Mouse (Mus musculus): ENCODE results near the gene Camkk2. TPM values are rescaled to one million over a fixed set of nuclear protein-coding genes. Genes with fewer than 3 reads are reported as not detected.

Gene Camkk2
- polyA plus RNA-seq, 1 experiment from 2014 or later = 57.2 TPM

DNA sequence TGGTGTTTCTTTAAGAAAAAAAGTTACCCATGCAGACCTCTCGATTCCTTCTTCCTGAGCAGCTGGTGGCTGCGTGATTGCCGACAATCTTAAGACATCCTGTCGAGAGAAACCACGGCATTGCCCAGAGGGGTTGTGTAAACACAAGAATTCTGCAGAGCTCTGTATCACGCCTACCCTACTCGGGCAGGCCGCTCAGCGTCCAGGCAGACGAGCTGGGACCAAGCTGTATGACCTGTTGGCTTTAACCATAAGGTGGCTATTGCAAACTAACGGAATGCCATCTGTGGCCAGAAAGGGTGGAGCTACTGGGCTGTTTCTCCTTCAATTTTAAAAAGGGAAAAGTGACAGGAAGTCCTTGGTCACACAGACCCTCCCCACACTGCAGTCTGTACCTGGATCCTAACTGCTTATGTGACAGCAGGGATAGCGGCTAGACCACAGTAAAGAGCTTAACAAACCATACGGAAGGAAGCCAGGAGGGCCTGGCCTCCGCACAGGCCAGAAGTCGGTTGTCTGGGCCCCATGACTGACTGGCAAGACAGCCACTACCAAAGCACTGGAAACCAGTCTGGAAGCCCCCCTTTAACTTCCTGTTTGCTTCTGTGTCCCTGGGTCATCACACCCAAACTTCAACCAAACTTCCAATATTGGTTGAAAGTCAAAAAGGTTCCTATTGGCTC lies 47.1 kb downstream of the Camkk2 start:
- Histone ChIP-seq H3K9me3 (ENCODE audit: control insufficient read depth, low read length) (no peaks in the 10 kb centered on the region), H3K4me1 (replicated peaks; ENCODE audit: control insufficient read depth, insufficient read depth, low read length) (0 out of 2 replicates have a peak, but pooled peaks cover 5% of the 10 kb centered on the region), H3K9ac (no peak overlapping the region), H3K27ac (no peak overlapping the region), H3K4me2 (replicated peaks) (no peak overlapping the region), H3K4me3 (replicated peaks; ENCODE audit: low read length) (no peak overlapping the region), H3K27me3 (ENCODE audit: control insufficient read depth, insufficient read depth, low read length) (no peaks in the 10 kb centered on the region), H3K36me3 (replicated peaks; ENCODE audit: control insufficient read depth, insufficient read depth) (peaks cover 28% of the 10 kb centered on the region; the same call in 1 of the 2 replicates)
- 76% methylated on average over 15 of the region's 15 CpGs for WGBS
- no peak for ATAC-seq (ENCODE audit: low FRiP score)
- DNase-seq (ENCODE audit: low spot score) = no peak

DNA sequence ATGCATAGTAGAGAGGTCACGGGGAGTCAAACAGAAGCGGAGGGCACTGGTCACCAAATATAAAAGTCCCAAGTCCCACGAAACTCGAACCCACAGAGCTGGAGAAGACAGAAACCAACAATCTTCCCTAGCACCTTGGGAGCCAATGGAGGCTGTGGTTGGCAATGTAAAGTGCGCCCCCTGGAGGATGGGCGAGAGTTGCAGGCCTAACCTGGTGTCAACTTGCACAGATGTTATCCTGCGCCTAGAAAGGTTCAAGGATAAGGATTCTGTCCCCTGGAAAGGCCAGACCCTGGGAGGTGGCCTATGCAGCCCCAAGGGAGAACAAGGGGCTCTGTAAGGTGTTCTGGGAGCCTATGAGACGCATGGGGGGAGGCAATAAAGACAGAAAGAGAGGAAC lies 47.9 kb downstream of the Camkk2 start:
- H3K27me3 ChIP-seq (ENCODE audit: control insufficient read depth, insufficient read depth, low read length) = no peaks in the 10 kb centered on the region
- no peaks in the 10 kb centered on the region for H3K9me3 ChIP-seq (ENCODE audit: control insufficient read depth, low read length)
- H3K36me3 ChIP-seq (replicated peaks; ENCODE audit: control insufficient read depth, insufficient read depth) = peaks cover 20% of the 10 kb centered on the region; the same call in 1 of the 2 replicates
- ATAC-seq (ENCODE audit: low FRiP score) = no peak
- 70% methylated on average over 8 of the region's 8 CpGs for WGBS
- no peak for DNase-seq (ENCODE audit: low spot score)
- no peak overlapping the region for H3K9ac ChIP-seq
- no peak overlapping the region for H3K4me2 ChIP-seq (replicated peaks)
- no peak overlapping the region for H3K27ac ChIP-seq
- H3K4me1 ChIP-seq (replicated peaks; ENCODE audit: control insufficient read depth, insufficient read depth, low read length) = 0 out of 2 replicates have a peak, but pooled peaks cover 5% of the 10 kb centered on the region
- no peak overlapping the region for H3K4me3 ChIP-seq (replicated peaks; ENCODE audit: low read length)

DNA sequence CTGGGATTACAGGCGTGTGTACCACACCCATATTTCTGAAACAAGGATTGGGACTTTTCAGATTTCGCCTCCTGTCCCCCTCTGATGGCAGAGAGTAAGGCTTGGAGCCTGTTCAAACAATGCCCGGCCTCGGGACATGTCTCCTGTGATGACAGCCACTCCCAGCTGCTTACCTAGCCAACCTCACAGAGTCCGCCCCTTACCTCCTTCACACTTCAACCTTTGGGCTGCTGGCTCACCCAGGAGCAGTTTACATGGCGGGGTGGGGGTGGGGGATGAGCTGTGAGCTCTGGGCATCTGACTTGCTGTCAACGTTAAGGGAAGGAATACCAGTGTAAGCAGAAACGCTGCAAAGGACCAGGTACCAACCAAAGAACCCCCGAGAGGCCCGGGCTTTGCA lies 48.4 kb downstream of the Camkk2 start:
- no peak overlapping the region for H3K9ac ChIP-seq
- ATAC-seq (ENCODE audit: low FRiP score) = no peak
- 89% methylated on average over 10 of the region's 10 CpGs for WGBS
- H3K9me3 ChIP-seq (ENCODE audit: control insufficient read depth, low read length) = no peaks in the 10 kb centered on the region
- 0 out of 2 replicates have a peak, but pooled peaks cover 5% of the 10 kb centered on the region for H3K4me1 ChIP-seq (replicated peaks; ENCODE audit: control insufficient read depth, insufficient read depth, low read length)
- H3K4me2 ChIP-seq (replicated peaks) = no peak overlapping the region
- peaks cover 17% of the 10 kb centered on the region; the same call in 1 of the 2 replicates for H3K36me3 ChIP-seq (replicated peaks; ENCODE audit: control insufficient read depth, insufficient read depth)
- no peak overlapping the region for H3K27ac ChIP-seq
- no peak for DNase-seq (ENCODE audit: low spot score)
- no peak overlapping the region for H3K4me3 ChIP-seq (replicated peaks; ENCODE audit: low read length)
- H3K27me3 ChIP-seq (ENCODE audit: control insufficient read depth, insufficient read depth, low read length) = no peaks in the 10 kb centered on the region

GRCm38 (mm10) chr5:122727096-122727495 lies 52.1 kb downstream of the Camkk2 start:
- WGBS = 93% methylated on average over 7 of the region's 7 CpGs
- no peak for ATAC-seq (ENCODE audit: low FRiP score)
- Histone ChIP-seq H3K4me2 (replicated peaks) (no peak overlapping the region), H3K27ac (no peak overlapping the region), H3K9me3 (ENCODE audit: control insufficient read depth, low read length) (peaks cover 4% of the 10 kb centered on the region; the same call in 1 of the 2 replicates), H3K27me3 (ENCODE audit: control insufficient read depth, insufficient read depth, low read length) (no peaks in the 10 kb centered on the region), H3K4me3 (replicated peaks; ENCODE audit: low read length) (no peak overlapping the region), H3K9ac (no peak overlapping the region), H3K4me1 (replicated peaks; ENCODE audit: control insufficient read depth, insufficient read depth, low read length) (0 out of 2 replicates have a peak, but pooled peaks cover 3% of the 10 kb centered on the region), H3K36me3 (replicated peaks; ENCODE audit: control insufficient read depth, insufficient read depth) (peaks cover 4% of the 10 kb centered on the region; the same call in 1 of the 2 replicates)
- no peak for DNase-seq (ENCODE audit: low spot score)

DNA sequence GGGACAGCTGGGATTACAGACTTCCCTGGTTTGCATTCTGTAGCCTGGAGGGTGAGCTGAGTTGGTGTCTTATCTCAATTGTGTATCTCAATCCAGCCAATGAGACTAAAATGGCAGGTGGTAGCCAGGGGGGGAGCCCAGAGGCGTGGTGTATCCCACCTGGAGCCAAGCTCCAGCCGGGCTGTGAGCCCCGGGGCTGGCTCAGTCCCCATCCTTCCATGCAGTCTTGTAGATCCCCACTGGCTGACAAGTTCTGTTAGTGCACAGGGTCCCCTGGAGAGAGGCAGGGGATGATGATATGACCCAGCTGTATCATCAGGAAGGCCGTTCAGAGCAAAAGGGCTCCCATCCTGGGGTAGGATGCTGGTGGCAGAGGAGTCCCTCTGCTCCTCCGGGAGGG lies 52.6 kb downstream of the Camkk2 start:
- peaks cover 4% of the 10 kb centered on the region; the same call in 1 of the 2 replicates for H3K9me3 ChIP-seq (ENCODE audit: control insufficient read depth, low read length)
- DNase-seq (ENCODE audit: low spot score) = no peak
- H3K4me2 ChIP-seq (replicated peaks) = no peak overlapping the region
- H3K4me3 ChIP-seq (replicated peaks; ENCODE audit: low read length) = no peak overlapping the region
- H3K36me3 ChIP-seq (replicated peaks; ENCODE audit: control insufficient read depth, insufficient read depth) = peaks cover 4% of the 10 kb centered on the region; the same call in 1 of the 2 replicates
- no peaks in the 10 kb centered on the region for H3K27me3 ChIP-seq (ENCODE audit: control insufficient read depth, insufficient read depth, low read length)
- H3K9ac ChIP-seq = no peak overlapping the region
- 0 out of 2 replicates have a peak, but pooled peaks cover 2% of the 10 kb centered on the region for H3K4me1 ChIP-seq (replicated peaks; ENCODE audit: control insufficient read depth, insufficient read depth, low read length)
- no peak for ATAC-seq (ENCODE audit: low FRiP score)
- H3K27ac ChIP-seq = no peak overlapping the region
- WGBS = 65% methylated on average over 5 of the region's 5 CpGs

- Histone ChIP-seq H3K27me3 (ENCODE audit: control insufficient read depth, insufficient read depth, low read length) (no peaks in the 10 kb centered on the region), H3K9ac (no peak overlapping the region), H3K4me3 (replicated peaks; ENCODE audit: low read length) (no peak overlapping the region), H3K4me1 (replicated peaks; ENCODE audit: control insufficient read depth, insufficient read depth, low read length) (no peaks in the 10 kb centered on the region), H3K9me3 (ENCODE audit: control insufficient read depth, low read length) (peaks cover 4% of the 10 kb centered on the region; the same call in 1 of the 2 replicates), H3K4me2 (replicated peaks) (no peak overlapping the region), H3K27ac (no peak overlapping the region), H3K36me3 (replicated peaks; ENCODE audit: control insufficient read depth, insufficient read depth) (no peaks in the 10 kb centered on the region; the same call in 1 of the 2 replicates)
- peak; percentile 94 for DNase-seq (ENCODE audit: low spot score)
- peak; percentile 40; the same call in 1 of the 2 replicates for ATAC-seq (ENCODE audit: low FRiP score)
- 17% methylated on average over 7 of the region's 7 CpGs for WGBS
Measured at GRCm38 (mm10) chr5:122726068-122726467, 53.1 kb downstream of the Camkk2 start.

DNA sequence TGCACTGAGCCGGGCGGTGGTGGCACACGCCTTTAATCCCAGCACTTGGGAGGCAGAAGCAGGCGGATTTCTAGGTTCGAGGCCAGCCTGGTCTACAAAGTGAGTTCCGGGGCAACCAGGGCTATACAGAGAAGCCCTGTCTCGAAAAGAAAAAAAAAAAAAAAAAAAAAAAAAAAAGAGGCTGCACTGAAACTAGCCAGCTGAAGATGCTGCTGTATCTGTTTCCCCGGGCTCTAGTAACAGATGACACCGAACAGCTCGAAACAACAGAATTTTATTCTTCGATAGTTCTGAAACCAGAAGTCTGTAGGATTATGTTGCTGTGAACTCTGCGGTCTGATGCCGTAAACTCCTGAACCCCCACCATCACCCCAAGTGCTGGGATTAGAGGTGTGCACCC lies 53.8 kb downstream of the Camkk2 start:
- no peak overlapping the region for H3K4me3 ChIP-seq (replicated peaks; ENCODE audit: low read length)
- H3K27ac ChIP-seq = no peak overlapping the region
- H3K4me1 ChIP-seq (replicated peaks; ENCODE audit: control insufficient read depth, insufficient read depth, low read length) = no peaks in the 10 kb centered on the region
- H3K9ac ChIP-seq = no peak overlapping the region
- no peak overlapping the region for H3K4me2 ChIP-seq (replicated peaks)
- WGBS = 93% methylated on average over 13 of the region's 13 CpGs
- DNase-seq (ENCODE audit: low spot score) = no peak
- ATAC-seq (ENCODE audit: low FRiP score) = no peak
- H3K36me3 ChIP-seq (replicated peaks; ENCODE audit: control insufficient read depth, insufficient read depth) = no peaks in the 10 kb centered on the region; the same call in 1 of the 2 replicates
- H3K9me3 ChIP-seq (ENCODE audit: control insufficient read depth, low read length) = peaks cover 4% of the 10 kb centered on the region; the same call in 1 of the 2 replicates
- no peaks in the 10 kb centered on the region for H3K27me3 ChIP-seq (ENCODE audit: control insufficient read depth, insufficient read depth, low read length)

DNA sequence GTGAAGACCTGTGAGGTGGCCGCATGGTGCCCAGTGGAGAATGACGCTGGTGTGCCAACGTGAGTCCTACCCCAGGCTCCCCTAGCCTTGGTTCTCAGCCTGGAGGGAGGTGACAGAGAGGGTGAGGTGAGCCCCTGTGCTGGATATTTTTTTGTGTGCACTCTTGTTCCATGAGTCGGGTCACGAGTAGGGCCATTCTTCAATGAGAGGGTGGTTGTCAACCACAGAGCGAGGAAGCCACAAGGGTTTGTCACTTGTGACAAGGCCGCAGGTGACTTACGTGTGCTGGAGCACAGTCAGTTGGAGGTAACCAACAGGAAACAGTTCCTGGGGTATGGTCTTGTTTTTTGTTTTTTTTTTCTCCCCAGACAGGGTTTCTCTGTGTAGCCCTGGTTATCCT lies 60.0 kb downstream of the Camkk2 start:
- no peak overlapping the region for H3K4me2 ChIP-seq (replicated peaks)
- H3K4me1 ChIP-seq (replicated peaks; ENCODE audit: control insufficient read depth, insufficient read depth, low read length) = no peaks in the 10 kb centered on the region
- H3K9ac ChIP-seq = no peak overlapping the region
- 95% methylated on average over 8 of the region's 8 CpGs for WGBS
- DNase-seq (ENCODE audit: low spot score) (no peak), ATAC-seq (ENCODE audit: low FRiP score) (no peak)
- H3K36me3 ChIP-seq (replicated peaks; ENCODE audit: control insufficient read depth, insufficient read depth) = no peaks in the 10 kb centered on the region; the same call in 1 of the 2 replicates
- no peaks in the 10 kb centered on the region for H3K27me3 ChIP-seq (ENCODE audit: control insufficient read depth, insufficient read depth, low read length)
- H3K4me3 ChIP-seq (replicated peaks; ENCODE audit: low read length) = no peak overlapping the region
- H3K9me3 ChIP-seq (ENCODE audit: control insufficient read depth, low read length) = peaks cover 4% of the 10 kb centered on the region; the same call in 1 of the 2 replicates
- H3K27ac ChIP-seq = no peak overlapping the region

DNA sequence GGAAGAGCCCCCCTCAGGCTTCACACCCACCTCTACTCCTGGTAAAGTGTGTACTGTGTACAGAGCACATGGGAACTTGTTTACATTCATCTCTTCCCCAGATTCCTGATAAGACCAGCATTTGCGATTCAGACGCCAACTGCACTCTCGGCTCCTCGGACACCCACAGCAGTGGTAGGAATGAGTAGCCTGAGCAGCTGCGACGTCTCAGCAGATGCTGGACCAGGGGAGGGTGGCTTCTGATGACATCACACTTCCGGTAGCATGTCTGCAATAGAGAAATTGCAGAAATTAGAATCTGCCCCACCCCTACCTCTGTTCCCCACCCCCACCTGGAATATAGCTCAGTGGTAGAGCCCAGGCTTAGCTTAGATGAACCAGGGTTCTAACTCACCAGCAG lies 60.8 kb downstream of the Camkk2 start:
- H3K9me3 ChIP-seq (ENCODE audit: control insufficient read depth, low read length) = peaks cover 3% of the 10 kb centered on the region; the same call in 1 of the 2 replicates
- WGBS = 89% methylated on average over 7 of the region's 7 CpGs
- H3K36me3 ChIP-seq (replicated peaks; ENCODE audit: control insufficient read depth, insufficient read depth) = no peaks in the 10 kb centered on the region; the same call in 1 of the 2 replicates
- DNase-seq (ENCODE audit: low spot score) = no peak
- H3K4me2 ChIP-seq (replicated peaks) = no peak overlapping the region
- no peak for ATAC-seq (ENCODE audit: low FRiP score)
- no peak overlapping the region for H3K27ac ChIP-seq
- no peaks in the 10 kb centered on the region for H3K4me1 ChIP-seq (replicated peaks; ENCODE audit: control insufficient read depth, insufficient read depth, low read length)
- no peaks in the 10 kb centered on the region for H3K27me3 ChIP-seq (ENCODE audit: control insufficient read depth, insufficient read depth, low read length)
- no peak overlapping the region for H3K4me3 ChIP-seq (replicated peaks; ENCODE audit: low read length)
- H3K9ac ChIP-seq = no peak overlapping the region
